Mouse (Mus musculus): ENCODE data around the gene Robo2.
"Not testable (repeated sequence)": the region's sequence is repeated elsewhere in the genome, so short reads cannot be mapped to it uniquely, and the experiment has no call there.

Robo2 gene

DNA sequence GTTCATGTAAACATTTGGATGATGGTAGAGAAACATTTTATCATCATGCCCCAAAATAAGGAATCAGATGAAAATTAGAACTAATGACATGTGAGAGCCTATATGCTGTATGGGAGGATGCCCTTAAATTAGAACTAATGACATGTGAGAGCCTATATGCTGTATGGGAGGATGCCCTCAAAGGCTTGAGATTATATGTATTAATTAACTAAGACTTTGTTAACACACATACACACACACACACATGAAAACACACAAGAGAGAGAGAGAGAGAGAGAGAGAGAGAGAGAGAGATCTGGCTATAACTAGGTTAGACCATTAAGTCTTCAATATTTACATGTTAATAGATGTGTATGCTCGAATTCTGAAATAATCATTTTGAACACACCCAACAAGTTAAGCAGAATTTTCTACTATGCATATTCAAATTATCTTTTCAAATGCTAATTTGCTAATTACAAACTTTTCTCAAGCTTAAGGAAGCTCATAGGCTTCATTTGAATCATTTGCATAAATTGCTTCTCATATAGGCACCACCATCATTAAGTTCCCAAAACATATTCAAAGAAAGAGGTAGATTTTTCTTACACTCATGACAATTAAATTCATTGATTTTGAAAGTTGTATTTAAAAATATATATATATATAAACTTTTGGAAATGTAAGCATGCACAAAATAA, 211.5 kb downstream of the Robo2 start:
- no peak for DNase-seq (ENCODE audit: low spot score)

GRCm38 (mm10) chr16:74192979-74193554, 218.6 kb downstream of the Robo2 start:
- DNase-seq (ENCODE audit: low spot score): no peak

DNA sequence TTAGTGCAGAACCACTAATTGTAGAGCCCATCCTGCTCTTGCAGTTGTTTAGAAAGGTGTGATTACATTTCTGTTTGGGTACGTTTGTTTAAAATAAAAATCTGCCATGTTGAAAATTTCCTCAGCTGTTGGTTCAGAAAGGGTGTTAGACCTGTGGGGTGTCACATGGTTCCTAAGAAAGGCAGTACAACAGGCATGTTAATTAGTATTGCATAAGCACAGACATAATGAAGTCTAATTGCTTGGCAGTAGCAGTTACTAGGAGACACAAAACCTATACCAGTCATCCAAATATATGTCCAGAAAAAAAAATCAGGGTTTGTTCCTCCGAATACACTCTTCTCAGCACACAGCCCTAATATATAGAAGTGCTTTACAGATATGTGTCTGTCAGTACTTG, 220.0 kb downstream of the Robo2 start:
- no peak for DNase-seq (ENCODE audit: low spot score)

- DNase-seq (ENCODE audit: low spot score): no peak
These were observed 229.0 kb downstream of the Robo2 start for GRCm38 (mm10) chr16:74182509-74183113.

- no peak for DNase-seq (ENCODE audit: low spot score)
These were observed 239.0 kb downstream of the Robo2 start for GRCm38 (mm10) chr16:74172673-74173072.

DNA sequence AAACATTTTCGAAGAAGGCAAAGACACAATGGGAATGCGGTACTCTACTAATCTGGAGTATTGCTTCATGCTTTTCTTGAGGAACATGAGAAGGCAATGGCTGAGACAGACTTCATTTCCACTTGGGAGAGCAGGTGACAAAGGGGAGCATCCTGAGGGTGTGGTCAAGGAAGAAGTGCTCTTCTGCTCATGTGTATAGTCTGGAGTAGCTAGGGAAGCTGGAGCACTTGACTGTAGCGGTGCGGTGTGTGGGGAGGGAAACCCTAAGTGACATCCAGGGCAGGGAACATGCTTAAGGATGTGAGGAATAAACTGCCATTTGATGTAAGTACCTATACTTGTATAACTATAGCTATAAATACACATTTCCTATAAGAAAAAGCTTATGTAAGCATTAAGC, 242.0 kb downstream of the Robo2 start:
- no peak for DNase-seq (ENCODE audit: low spot score)

DNA sequence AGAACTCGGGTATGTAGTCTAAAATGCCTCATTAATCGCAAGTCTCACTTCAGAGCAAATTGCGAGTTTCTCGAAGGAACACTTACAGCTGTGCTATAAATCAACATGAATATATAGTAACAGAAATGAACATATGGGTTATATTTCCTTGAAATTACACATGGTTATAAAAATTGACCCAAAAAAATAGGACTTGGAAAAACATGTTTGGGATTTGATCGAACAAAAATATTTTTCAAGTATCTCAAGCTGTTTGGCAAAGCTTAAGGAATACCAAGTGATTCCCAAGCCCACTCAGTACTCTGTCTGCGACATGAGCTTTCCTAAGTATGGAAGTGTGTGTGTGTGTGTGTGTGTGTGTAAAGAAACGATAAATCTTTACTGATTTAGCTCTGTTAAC, 242.5 kb downstream of the Robo2 start:
- DNase-seq (ENCODE audit: low spot score): no peak

GRCm38 (mm10) chr16:74167832-74168231, 243.8 kb downstream of the Robo2 start:
- DNase-seq (ENCODE audit: low spot score): no peak

DNA sequence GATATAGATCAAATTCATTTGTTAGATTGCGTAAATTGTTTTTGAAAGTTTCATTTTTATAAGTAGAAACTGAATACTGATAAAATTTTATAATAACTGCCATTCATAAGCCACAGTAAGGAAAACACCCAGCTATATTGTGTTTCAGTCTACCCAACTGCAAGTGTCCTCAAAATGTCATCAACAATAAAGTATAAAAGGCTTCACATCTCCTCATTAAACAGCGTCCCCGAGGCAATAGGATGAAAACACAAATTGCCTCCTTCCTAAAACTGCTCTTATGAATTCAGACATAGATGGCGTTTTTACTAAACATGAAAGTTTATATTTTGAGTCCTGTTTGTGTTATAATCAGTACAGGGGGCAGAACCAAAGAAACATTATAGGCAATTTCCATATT, 249.6 kb downstream of the Robo2 start:
- DNase-seq (ENCODE audit: low spot score): no peak

- DNase-seq (ENCODE audit: low spot score): no peak
These were observed 252.4 kb downstream of the Robo2 start for GRCm38 (mm10) chr16:74159189-74159588.

DNA sequence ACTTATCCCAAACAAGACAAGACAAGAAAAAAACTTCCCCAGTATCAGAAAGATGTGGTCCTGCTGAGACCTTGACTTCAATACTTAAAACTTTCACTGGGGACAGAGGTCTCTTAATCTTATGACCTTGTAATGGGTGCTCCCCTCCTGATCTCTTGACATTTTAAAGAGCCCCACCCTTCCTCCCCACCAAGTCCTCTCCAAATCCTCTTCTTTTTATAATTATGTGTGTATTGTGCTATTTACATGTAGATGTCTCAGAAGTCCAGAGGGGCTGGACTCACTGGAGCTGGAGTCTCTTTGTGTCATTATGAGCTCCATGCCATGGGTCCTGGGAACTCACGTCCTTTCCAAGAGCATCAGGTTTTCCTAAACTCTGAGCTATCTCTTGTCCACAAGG, 275.4 kb downstream of the Robo2 start:
- DNase-seq (ENCODE audit: low spot score): no peak

GRCm38 (mm10) chr16:74132833-74133232, 278.8 kb downstream of the Robo2 start:
- DNase-seq (ENCODE audit: low spot score): no peak

GRCm38 (mm10) chr16:74131370-74131769, 280.3 kb downstream of the Robo2 start:
- no peak for DNase-seq (ENCODE audit: low spot score)

- no peak for DNase-seq (ENCODE audit: low spot score)
These were observed 283.1 kb downstream of the Robo2 start for GRCm38 (mm10) chr16:74128443-74128983.

GRCm38 (mm10) chr16:74113155-74113554, 298.5 kb downstream of the Robo2 start:
- no peak for DNase-seq (ENCODE audit: low spot score)

DNA sequence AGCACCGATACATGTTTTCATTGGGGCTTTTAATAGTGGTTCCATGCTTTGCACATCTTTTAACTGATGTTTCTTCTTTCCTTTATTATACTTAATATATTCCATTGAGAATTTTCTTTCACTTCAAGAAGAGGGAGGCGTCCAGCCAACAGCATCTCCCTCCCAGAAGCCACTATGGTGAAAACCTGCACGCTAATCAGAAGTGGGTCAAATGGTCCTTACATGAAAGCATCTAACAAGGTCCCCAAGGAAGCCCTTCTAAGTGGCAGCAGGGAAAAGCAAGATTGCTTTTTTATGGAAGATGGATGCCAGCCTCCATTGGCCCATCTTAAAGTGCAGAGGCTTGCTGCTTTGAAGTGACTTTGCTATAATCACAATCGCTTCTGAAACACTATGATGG, 300.5 kb downstream of the Robo2 start:
- no peak for DNase-seq (ENCODE audit: low spot score)

DNA sequence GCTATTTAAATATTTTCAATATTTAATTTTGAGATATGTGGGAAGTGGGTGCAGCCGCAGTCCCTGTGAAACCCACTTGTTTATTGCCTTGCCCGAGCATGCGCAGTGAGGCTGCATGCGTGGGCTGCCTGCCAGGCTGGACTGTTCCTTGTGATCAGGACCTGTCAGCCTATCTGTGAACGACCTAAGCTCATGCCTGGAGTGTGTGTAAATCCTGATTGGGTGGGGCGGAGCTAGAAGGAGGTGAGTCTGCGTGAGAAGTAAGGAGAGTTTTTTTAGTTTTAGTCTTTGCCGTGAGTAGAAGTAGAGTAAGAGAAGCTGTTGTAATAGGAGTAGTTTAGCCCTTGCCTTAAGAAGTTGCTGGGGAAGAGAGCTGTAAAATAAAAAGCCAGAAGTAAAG, 307.2 kb downstream of the Robo2 start:
- DNase-seq (ENCODE audit: low spot score): not testable (repeated sequence)

- no peak for DNase-seq (ENCODE audit: low spot score)
These were observed 318.4 kb downstream of the Robo2 start for GRCm38 (mm10) chr16:74092997-74093801.

- no peak for DNase-seq (ENCODE audit: low spot score)
These were observed 321.7 kb downstream of the Robo2 start for GRCm38 (mm10) chr16:74089951-74090350.

DNA sequence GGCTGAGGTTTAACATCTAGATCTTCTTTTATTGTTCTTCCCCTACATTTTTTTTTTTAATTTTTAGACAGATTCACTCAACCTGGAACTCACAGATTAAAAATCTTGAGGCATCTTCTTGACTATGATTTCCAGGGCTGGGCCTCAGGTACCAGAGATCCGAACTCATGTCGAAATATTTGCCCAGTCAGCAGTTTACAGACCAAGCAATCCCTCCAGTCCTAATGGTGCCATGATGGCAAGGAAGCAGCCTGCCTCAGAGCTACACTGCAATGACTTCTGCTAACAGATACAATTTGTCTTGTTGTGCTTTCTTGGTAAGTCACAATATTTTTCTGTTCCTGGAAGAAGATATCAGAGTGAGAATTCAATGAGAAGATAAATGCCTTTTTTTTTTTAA, 327.4 kb downstream of the Robo2 start:
- DNase-seq (ENCODE audit: low spot score): no peak

DNA sequence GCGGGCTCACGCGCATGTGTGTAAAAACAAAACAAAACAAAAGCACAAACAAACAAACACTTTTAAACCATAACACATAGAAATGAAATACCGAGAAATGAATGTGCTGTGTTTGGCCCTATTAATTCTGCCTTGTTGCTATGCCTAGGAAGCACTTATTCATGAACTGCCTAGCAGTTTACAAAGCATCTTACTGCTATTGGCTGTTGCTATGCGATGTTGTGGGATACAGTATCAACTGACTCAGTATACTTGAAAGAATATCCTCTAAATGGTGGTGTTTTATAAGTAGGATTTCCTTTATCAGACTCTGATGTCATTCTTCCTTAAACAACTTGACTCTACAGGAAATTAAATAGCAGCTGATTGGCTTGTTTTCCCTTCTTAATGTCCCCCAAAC, 339.0 kb downstream of the Robo2 start:
- no peak for DNase-seq (ENCODE audit: low spot score)

GRCm38 (mm10) chr16:74070628-74071027, 341.0 kb downstream of the Robo2 start:
- DNase-seq (ENCODE audit: low spot score): no peak

- no peak for DNase-seq (ENCODE audit: low spot score)
These were observed 345.7 kb downstream of the Robo2 start for GRCm38 (mm10) chr16:74065958-74066357.

Measured in urinary bladder, postnatal 10 days (tissue).